Mouse (Mus musculus) B cell, adult (primary cell): ENCODE data around the gene Gfod2. TPM values are rescaled to one million over a fixed set of nuclear protein-coding genes. Genes with fewer than 3 reads are reported as not detected.

Source experiments
- total RNA-seq: library from RNA; stranded (reverse); gene quantifications from 4 replicates; pipeline ENCODE4 v1.2.4, GENCODE M21; 2023; ENCODE audit not compliant: inconsistent age

Gene Gfod2
- total RNA-seq = 0.80 to 3.7 TPM (median 2.0 TPM) in 4 replicates

GRCm38 (mm10) chr8:105758277-105759108, at the start of gene Gfod2:
TSS of gene Gfod2 (minus strand) at chr8:105758664.

GRCm38 (mm10) chr8:105707498-105708403, 50.7 kb downstream of the Gfod2 start, which contains the start of the genes 4933405L10Rik and Enkd1:
TSS of gene 4933405L10Rik (plus strand) at chr8:105707655.
TSS of gene Enkd1 (minus strand) at chr8:105708210.

GRCm38 (mm10) chr8:105700966-105701824, 57.3 kb downstream of the Gfod2 start, which contains the start of the genes Acd and Pard6a:
TSS of gene Acd (minus strand) at chr8:105701102.
TSS of gene Pard6a (plus strand) at chr8:105701148.

GRCm38 (mm10) chr8:105685796-105686308, 72.6 kb downstream of the Gfod2 start, which contains the start of gene Carmil2:
TSS of gene Carmil2 (plus strand) at chr8:105686274.

Other genes with a start within 250 kb of the Gfod2 start
- not detected in 4 replicates for gene Hsd11b2, start 239.9 kb downstream of the Gfod2 start, total RNA-seq
- gene Atp6v0d1, start 192.6 kb downstream of the Gfod2 start, total RNA-seq = 99.8 to 117 TPM (median 102 TPM) in 4 replicates
- 25.4 to 27.6 TPM (median 26.1 TPM) in 4 replicates for gene Ripor1, start 153.4 kb downstream of the Gfod2 start, total RNA-seq
- gene Ctcf, start 122.1 kb downstream of the Gfod2 start, total RNA-seq = 187 to 204 TPM (median 199 TPM) in 4 replicates
- gene Agrp, start 121.3 kb downstream of the Gfod2 start, total RNA-seq = not detected in 4 replicates
- gene Carmil2, start 72.4 kb downstream of the Gfod2 start, total RNA-seq = 151 to 166 TPM (median 159 TPM) in 4 replicates
- 95.0 to 102 TPM (median 100 TPM) in 4 replicates for gene Acd, start 57.6 kb downstream of the Gfod2 start, total RNA-seq
- gene Pard6a, start 57.5 kb downstream of the Gfod2 start, total RNA-seq = 13.5 to 18.8 TPM (median 16.4 TPM) in 4 replicates
- not detected in 4 replicates for gene 4933405L10Rik, start 51.0 kb downstream of the Gfod2 start, total RNA-seq
- gene Enkd1, start 50.5 kb downstream of the Gfod2 start, total RNA-seq = 2.8 to 3.9 TPM (median 3.5 TPM) in 4 replicates
- 33.7 to 40.7 TPM (median 34.1 TPM) in 4 replicates for gene Ranbp10, start 68.7 kb upstream of the Gfod2 start, total RNA-seq
- gene Tsnaxip1, start 69.1 kb upstream of the Gfod2 start, total RNA-seq = 1.1 to 1.6 TPM (median 1.3 TPM) in 3 of 4 replicates, not detected in the other
- gene Cenpt, start 94.6 kb upstream of the Gfod2 start, total RNA-seq = 16.0 to 21.7 TPM (median 18.8 TPM) in 4 replicates
- gene Thap11, start 96.5 kb upstream of the Gfod2 start, total RNA-seq = 14.8 to 18.3 TPM (median 15.5 TPM) in 4 replicates
- gene Nutf2, start 101.9 kb upstream of the Gfod2 start, total RNA-seq = 3.8 to 36.5 TPM (median 24.9 TPM) in 4 replicates
- gene Edc4, start 122.2 kb upstream of the Gfod2 start, total RNA-seq = 74.7 to 93.2 TPM (median 78.6 TPM) in 4 replicates
- 0.97 to 2.0 TPM (median 1.5 TPM) in 4 replicates for gene Nrn1l, start 134.9 kb upstream of the Gfod2 start, total RNA-seq
- 23.9 to 26.9 TPM (median 25.8 TPM) in 4 replicates for gene Pskh1, start 141.8 kb upstream of the Gfod2 start, total RNA-seq
- gene Ctrl, start 175.2 kb upstream of the Gfod2 start, total RNA-seq = 2.1 to 5.5 TPM (median 3.4 TPM) in 4 replicates
- 123 to 171 TPM (median 149 TPM) in 4 replicates for gene Psmb10, start 179.8 kb upstream of the Gfod2 start, total RNA-seq
- gene Lcat, start 184.7 kb upstream of the Gfod2 start, total RNA-seq = 0.39 to 0.51 TPM in 2 of 4 replicates, not detected in the others
- 10.4 to 17.1 TPM (median 12.3 TPM) in 4 replicates for gene Slc12a4, start 207.4 kb upstream of the Gfod2 start, total RNA-seq
- gene Dpep3, start 220.8 kb upstream of the Gfod2 start, total RNA-seq = not detected in 4 replicates
- 30.7 to 40.1 TPM (median 34.2 TPM) in 4 replicates for gene Dus2, start 232.7 kb upstream of the Gfod2 start, total RNA-seq
- not detected in 4 replicates for gene Dpep2nb, start 247.3 kb upstream of the Gfod2 start, total RNA-seq